Mouse (Mus musculus) T-helper 1 cell (primary cell): ENCODE data around the gene Spaar.
"Not testable (repeated sequence)": the region's sequence is repeated elsewhere in the genome, so short reads cannot be mapped to it uniquely, and the experiment has no call there.

ENCODE experiments used
- in situ Hi-C: fragments of 300-600 bp; cut with MboI, MseI; formaldehyde crosslinking; loops from one replicate; pipeline ENCODE4 v1.15.1; 2025; ENCODE audit warnings: high pct_unique_total_duplicates

The Spaar gene

DNA sequence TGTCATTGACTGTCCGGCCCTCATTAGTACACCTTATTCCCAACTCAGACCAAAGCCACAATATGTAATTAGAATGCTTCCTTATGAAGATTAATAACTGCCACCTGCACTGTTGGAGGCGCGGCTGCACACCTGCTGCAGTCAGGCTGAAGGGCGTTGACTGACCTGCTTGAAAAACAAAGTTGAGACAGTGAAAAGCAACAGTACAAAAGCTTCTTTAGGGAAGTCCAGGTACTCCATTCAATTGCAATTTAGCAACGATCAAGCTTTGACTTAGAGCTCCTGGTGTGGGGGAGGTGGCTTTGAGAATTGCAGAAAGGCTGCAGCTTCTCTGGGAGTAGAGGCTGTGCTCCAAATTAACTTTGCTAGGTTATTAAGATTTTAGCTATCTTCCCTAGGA, 66.0 kb downstream of the Spaar start:
- in situ Hi-C loops: not testable (repeated sequence)

- in situ Hi-C loops: no loop called here
These were observed 69.1 kb downstream of the Spaar start for GRCm38 (mm10) chr4:43798936-43799335.
